Mouse (Mus musculus) limb, embryonic 13.5 days (tissue): ENCODE data around the gene Bicc1. TPM values are rescaled to one million over a fixed set of nuclear protein-coding genes. Genes with fewer than 3 reads are reported as not detected.

Experiments
- ATAC-seq: fragments of 200-750 bp; cut with Nextera tagmentation; 2 replicates; pipeline ENCODE4 v1.8.0; 2017; ENCODE audit warnings: low read depth, moderate number of reproducible peaks, moderate TSS enrichment; ENCODE audit not compliant: low FRiP score
- H3K27ac ChIP-seq: fragments of 300-500 bp; sonication (generic); 2 replicates; pipeline ENCODE4 v1.5.1; 2015; ENCODE audit warnings: inconsistent platforms, mild to moderate bottlenecking, moderate library complexity
- H3K27me3 ChIP-seq: fragments of 300-500 bp; sonication (generic); 2 replicates; pipeline ENCODE4 v1.6.1; 2015; ENCODE audit warnings: mild to moderate bottlenecking, inconsistent platforms
- H3K36me3 ChIP-seq: fragments of 300-500 bp; sonication (generic); 2 replicates; pipeline ENCODE4 v1.6.1; 2015; ENCODE audit warnings: inconsistent platforms, mild to moderate bottlenecking, moderate library complexity
- H3K4me1 ChIP-seq: fragments of 300-500 bp; sonication (generic); 2 replicates; pipeline ENCODE4 v1.6.1; 2015; ENCODE audit warnings: inconsistent platforms
- H3K4me2 ChIP-seq: fragments of 300-500 bp; sonication (generic); replicated peaks from 2 replicates; pipeline ENCODE4 v1.6.1; 2015; ENCODE audit warnings: inconsistent platforms, mild to moderate bottlenecking, moderate library complexity
- H3K4me3 ChIP-seq: fragments of 300-500 bp; sonication (generic); 2 replicates; pipeline ENCODE4 v1.5.1; 2015; ENCODE audit warnings: moderate library complexity, mild to moderate bottlenecking, inconsistent platforms
- H3K9ac ChIP-seq: fragments of 300-500 bp; sonication (generic); 2 replicates; pipeline ENCODE4 v1.6.1; 2015; ENCODE audit warnings: mild to moderate bottlenecking, inconsistent platforms
- H3K9me3 ChIP-seq: fragments of 300-500 bp; sonication (generic); 2 replicates; pipeline ENCODE4 v1.6.1; 2016; ENCODE audit warnings: inconsistent platforms
- WGBS: fragments of 180-500 bp; shearing (Covaris S2); methylation state at CpG from one replicate; pipeline ENCODE4 v1.1.7; 2015; 5-methylcytosine and 5-hydroxymethylcytosine counted together
- polyA plus RNA-seq: library from polyadenylated mRNA; unstranded; fragments of >200 nt; fragmentation: Nextera tagmentation; extraction: Ambion mirVana; gene quantifications from 2 replicates; pipeline ENCODE4 v1.2.1, GENCODE M21; 2015

The Bicc1 gene
- polyA plus RNA-seq, 1 experiment from 2014 or later = 33.3 TPM

GRCm38 (mm10) chr10:71041874-71042273 is 117.6 kb downstream of the Bicc1 start:
- Histone ChIP-seq H3K4me2 (no peak overlapping the region), H3K27me3 (no peaks in the 10 kb centered on the region), H3K9me3 (no peaks in the 10 kb centered on the region), H3K9ac (no peak overlapping the region), H3K4me1 (no peaks in the 10 kb centered on the region; the same call in 1 of the 2 replicates), H3K4me3 (no peak overlapping the region), H3K27ac (no peak overlapping the region), H3K36me3 (peaks cover 5% of the 10 kb centered on the region; the same call in 1 of the 2 replicates)
- no peak for ATAC-seq
- WGBS = 70% methylated on average over 4 of the region's 4 CpGs

- no peak for ATAC-seq
- no peaks in the 10 kb centered on the region for H3K9me3 ChIP-seq
Observed at GRCm38 (mm10) chr10:71036484-71036883, 123.0 kb downstream of the Bicc1 start.

GRCm38 (mm10) chr10:71028996-71029395 is 130.5 kb downstream of the Bicc1 start:
- Histone ChIP-seq H3K4me1 (peaks cover 33% of the 10 kb centered on the region), H3K27me3 (no peaks in the 10 kb centered on the region), H3K9me3 (no peaks in the 10 kb centered on the region), H3K27ac (no peak overlapping the region), H3K4me2 (no peak overlapping the region), H3K4me3 (no peak overlapping the region), H3K36me3 (no peaks in the 10 kb centered on the region), H3K9ac (no peak overlapping the region)
- 76% methylated on average over 4 of the region's 4 CpGs for WGBS
- no peak for ATAC-seq

More at GRCm38 (mm10) chr10:71036484-71036883, 123.0 kb downstream of the Bicc1 start:
- H3K27ac ChIP-seq = no peak overlapping the region
- no peaks in the 10 kb centered on the region for H3K27me3 ChIP-seq
- H3K4me2 ChIP-seq = no peak overlapping the region
- no peak overlapping the region for H3K9ac ChIP-seq
- H3K36me3 ChIP-seq = no peaks in the 10 kb centered on the region
- WGBS = 84% methylated on average over 7 of the region's 7 CpGs
- H3K4me1 ChIP-seq = peaks cover 14% of the 10 kb centered on the region; the same call in 1 of the 2 replicates
- no peak overlapping the region for H3K4me3 ChIP-seq

- no peak overlapping the region for H3K27ac ChIP-seq
- H3K36me3 ChIP-seq = no peaks in the 10 kb centered on the region
- H3K4me3 ChIP-seq = no peak overlapping the region
- H3K4me2 ChIP-seq = no peak overlapping the region
- WGBS = 75% methylated on average over 14 of the region's 14 CpGs
- no peaks in the 10 kb centered on the region for H3K27me3 ChIP-seq
- H3K9me3 ChIP-seq = no peaks in the 10 kb centered on the region
- H3K4me1 ChIP-seq = peaks cover 40% of the 10 kb centered on the region
- ATAC-seq = no peak
- H3K9ac ChIP-seq = no peak overlapping the region
Observed at GRCm38 (mm10) chr10:71028066-71028844, 131.2 kb downstream of the Bicc1 start.

GRCm38 (mm10) chr10:71025131-71025894 is 134.2 kb downstream of the Bicc1 start:
- WGBS = 82% methylated on average over 18 of the region's 18 CpGs
- ATAC-seq = no peak
- no peaks in the 10 kb centered on the region for H3K27me3 ChIP-seq
- no peak overlapping the region; the same call in 1 of the 2 replicates for H3K27ac ChIP-seq
- no peaks in the 10 kb centered on the region for H3K9me3 ChIP-seq
- no peak overlapping the region for H3K4me3 ChIP-seq
- no peaks in the 10 kb centered on the region for H3K36me3 ChIP-seq
- 0 out of 2 replicates have a peak overlapping the region, but pooled peaks have one; percentile 3 for H3K4me2 ChIP-seq
- no peak overlapping the region for H3K9ac ChIP-seq
- H3K4me1 ChIP-seq = peaks cover 35% of the 10 kb centered on the region

- no peak overlapping the region; the same call in 1 of the 2 replicates for H3K27ac ChIP-seq
- 0 out of 2 replicates have a peak overlapping the region, but pooled peaks have one; percentile 3 for H3K4me2 ChIP-seq
Observed at GRCm38 (mm10) chr10:71024681-71025080, 134.8 kb downstream of the Bicc1 start.

GRCm38 (mm10) chr10:71023471-71023870 is 136.0 kb downstream of the Bicc1 start:
- no peak overlapping the region for H3K4me2 ChIP-seq
- no peak for ATAC-seq
- no peak overlapping the region for H3K27ac ChIP-seq
- H3K27me3 ChIP-seq = no peaks in the 10 kb centered on the region
- no peak overlapping the region for H3K4me3 ChIP-seq
- peaks cover 27% of the 10 kb centered on the region for H3K4me1 ChIP-seq
- H3K36me3 ChIP-seq = 0 out of 2 replicates have a peak, but pooled peaks cover 3% of the 10 kb centered on the region
- no peak overlapping the region for H3K9ac ChIP-seq
- 76% methylated on average over 3 of the region's 3 CpGs for WGBS
- no peaks in the 10 kb centered on the region for H3K9me3 ChIP-seq

More at GRCm38 (mm10) chr10:71024681-71025080, 134.8 kb downstream of the Bicc1 start:
- WGBS = 77% methylated on average over 9 of the region's 9 CpGs
- Histone ChIP-seq H3K36me3 (no peaks in the 10 kb centered on the region), H3K9ac (no peak overlapping the region), H3K4me3 (no peak overlapping the region), H3K4me1 (peaks cover 35% of the 10 kb centered on the region), H3K9me3 (no peaks in the 10 kb centered on the region), H3K27me3 (no peaks in the 10 kb centered on the region)
- no peak for ATAC-seq

GRCm38 (mm10) chr10:71020459-71020858 is 139.0 kb downstream of the Bicc1 start:
- Histone ChIP-seq H3K4me3 (no peak overlapping the region), H3K9ac (no peak overlapping the region), H3K4me1 (peaks cover 20% of the 10 kb centered on the region), H3K9me3 (no peaks in the 10 kb centered on the region), H3K36me3 (0 out of 2 replicates have a peak, but pooled peaks cover 3% of the 10 kb centered on the region), H3K27ac (no peak overlapping the region), H3K4me2 (no peak overlapping the region), H3K27me3 (no peaks in the 10 kb centered on the region)
- ATAC-seq = no peak
- 53% methylated on average over 5 of the region's 5 CpGs for WGBS

GRCm38 (mm10) chr10:71019836-71020235 is 139.7 kb downstream of the Bicc1 start:
- no peak for ATAC-seq
- WGBS = 88% methylated on average over 6 of the region's 6 CpGs
- no peak overlapping the region for H3K4me3 ChIP-seq
- H3K9me3 ChIP-seq = no peaks in the 10 kb centered on the region
- no peak overlapping the region for H3K4me2 ChIP-seq
- no peaks in the 10 kb centered on the region for H3K27me3 ChIP-seq
- H3K4me1 ChIP-seq = peaks cover 14% of the 10 kb centered on the region
- H3K27ac ChIP-seq = no peak overlapping the region
- H3K9ac ChIP-seq = no peak overlapping the region
- 0 out of 2 replicates have a peak, but pooled peaks cover 3% of the 10 kb centered on the region for H3K36me3 ChIP-seq

- Histone ChIP-seq H3K27me3 (no peaks in the 10 kb centered on the region), H3K4me3 (no peak overlapping the region), H3K27ac (no peak overlapping the region; the same call in 1 of the 2 replicates), H3K36me3 (no peaks in the 10 kb centered on the region), H3K9ac (no peak overlapping the region), H3K4me1 (peaks cover 16% of the 10 kb centered on the region), H3K9me3 (no peaks in the 10 kb centered on the region), H3K4me2 (no peak overlapping the region)
- ATAC-seq = peak; percentile 18; the same call in 1 of the 2 replicates
- WGBS = 76% methylated on average over 19 of the region's 19 CpGs
Observed at GRCm38 (mm10) chr10:71009771-71010496, 149.6 kb downstream of the Bicc1 start.

- no peak overlapping the region for H3K4me3 ChIP-seq
- WGBS = 78% methylated on average over 11 of the region's 11 CpGs
- H3K27me3 ChIP-seq = no peaks in the 10 kb centered on the region
- H3K36me3 ChIP-seq = no peaks in the 10 kb centered on the region
- no peaks in the 10 kb centered on the region for H3K9me3 ChIP-seq
- H3K4me2 ChIP-seq = no peak overlapping the region
- ATAC-seq = no peak
- peaks cover 16% of the 10 kb centered on the region for H3K4me1 ChIP-seq
- H3K9ac ChIP-seq = no peak overlapping the region
- H3K27ac ChIP-seq = 0 out of 2 replicates have a peak overlapping the region, but pooled peaks have one; percentile 7
Observed at GRCm38 (mm10) chr10:71008721-71009120, 150.8 kb downstream of the Bicc1 start.
